Mouse (Mus musculus): ENCODE data around the gene Mthfr. TPM values are rescaled to one million over a fixed set of nuclear protein-coding genes. Genes with fewer than 3 reads are reported as not detected.

Mthfr gene
- total RNA-seq, 2 experiments from 2014 or later, result 9.2 to 13.1 TPM

Other genes with a start within 250 kb of the Mthfr start
- gene Zfp984, start 229.3 kb upstream of the Mthfr start, total RNA-seq (2021), result 1 to 10 TPM; 2.4 to 2.7 TPM
- 10 to 100 TPM; 10.5 to 13.3 TPM for gene Zfp933, start 190.7 kb upstream of the Mthfr start, total RNA-seq (2021)
- 1 to 10 TPM; 7.6 to 8.6 TPM for gene Miip, start 170.3 kb upstream of the Mthfr start, total RNA-seq (2021)
- 10 to 100 TPM; 16.1 to 18.3 TPM for gene Fv1, start 170.1 kb upstream of the Mthfr start, total RNA-seq (2021)
- gene Mfn2, start 134.4 kb upstream of the Mthfr start, total RNA-seq (2021), result 100 to 1,000 TPM; 670 to 699 TPM
- gene Plod1, start 102.3 kb upstream of the Mthfr start, total RNA-seq (2021), result 10 to 100 TPM; 71.3 to 89.9 TPM
- gene 2510039O18Rik, start 98.2 kb upstream of the Mthfr start, total RNA-seq (2021), result 10 to 100 TPM; 37.2 to 41.2 TPM
- 100 to 1,000 TPM in 1 of 2 experiments, 10 to 100 TPM in 1; 93.0 to 227 TPM for gene Nppb, start 53.3 kb upstream of the Mthfr start, total RNA-seq (2021)
- gene Nppa, start 38.4 kb upstream of the Mthfr start, total RNA-seq (2021), result 1,000 to 10,000 TPM; 1,742 to 1,804 TPM
- 1 to 10 TPM; 8.0 to 9.3 TPM for gene Clcn6, start 256 bp upstream of the Mthfr start, total RNA-seq (2021)
- 10 to 100 TPM; 45.1 to 49.3 TPM for gene Agtrap, start 49.0 kb downstream of the Mthfr start, total RNA-seq (2021)
- gene Mad2l2, start 91.3 kb downstream of the Mthfr start, total RNA-seq (2021), result 10 to 100 TPM; 10.6 to 11.9 TPM
- under 1 TPM; 0.05 to 0.11 TPM for gene Draxin, start 91.6 kb downstream of the Mthfr start, total RNA-seq (2021)
- gene Fbxo6, start 113.1 kb downstream of the Mthfr start, total RNA-seq (2021), result 10 to 100 TPM; 38.9 to 40.3 TPM
- gene Fbxo44, start 121.4 kb downstream of the Mthfr start, total RNA-seq (2021), result 10 to 100 TPM; 18.2 to 18.8 TPM
- gene Fbxo2, start 121.5 kb downstream of the Mthfr start, total RNA-seq (2021), result under 1 TPM in 1 of 2 experiments, not detected in 1; 0.19 TPM
- not detected for gene Disp3, start 248.9 kb downstream of the Mthfr start, total RNA-seq (2021)

Measured in heart, postnatal 36 days (tissue).